Mouse (Mus musculus) granulocyte monocyte progenitor cell, adult 5-6 weeks (primary cell): ENCODE measurements around the gene Tsacc. TPM values are rescaled to one million over a fixed set of nuclear protein-coding genes. Genes with fewer than 3 reads are reported as not detected.
A peak's percentile ranks its signal among the peaks of the same experiment; 100 is the strongest.
"Not testable (repeated sequence)": the region's sequence is repeated elsewhere in the genome, so short reads cannot be mapped to it uniquely, and the experiment has no call there.

ENCODE experiments used
- ATAC-seq: replicated peaks from 2 replicates; pipeline ENCODE4 v1.8.0; 2016; ENCODE audit warnings: mild to moderate bottlenecking, moderate TSS enrichment, inconsistent platforms; ENCODE audit not compliant: poor library complexity, severe bottlenecking
- total RNA-seq, 2 experiments: library from RNA; stranded (forward) in 1 of 2; stranded (reverse) in 1 of 2; fragments of 200-712, 200-1000 nt in 1 of 2; fragments of >200 nt in 1 of 2; fragmentation: Nextera tagmentation in 1 of 2; gene quantifications; 2 replicates each; pipeline ENCODE4 v1.2.3; 2014 to 2017

Gene Tsacc
- total RNA-seq (2014; fragmentation: Nextera tagmentation) (13.8 and 19.0 TPM in 2 replicates), total RNA-seq (2017) (7.5 and 10.0 TPM in 2 replicates)

GRCm38 (mm10) chr3:88296561-88297318 lies at the start of gene Tsacc, which contains the start of gene Cct3:
TSS of gene Tsacc (minus strand) at chr3:88296999.
TSS of gene Cct3 (plus strand) at chr3:88297116.
- peak; percentile 85 for ATAC-seq

GRCm38 (mm10) chr3:88339006-88339405 lies 42.2 kb upstream of the Tsacc start:
- ATAC-seq: no peak

GRCm38 (mm10) chr3:88338316-88338715 lies 41.5 kb upstream of the Tsacc start:
- no peak for ATAC-seq

GRCm38 (mm10) chr3:88337367-88338020 lies 40.7 kb upstream of the Tsacc start:
- ATAC-seq: peak; percentile 58

- ATAC-seq: peak; percentile 73
Measured at GRCm38 (mm10) chr3:88336058-88337013, 39.5 kb upstream of the Tsacc start, which contains the start of the genes Tmem79 and Smg5. TSS of gene Tmem79 (minus strand) at chr3:88336148. TSS of gene Smg5 (plus strand) at chr3:88336260.

- ATAC-seq: peak; percentile 20; the same call in 1 of the 2 replicates
Measured at GRCm38 (mm10) chr3:88335436-88336053, 38.7 kb upstream of the Tsacc start.

- ATAC-seq: 0 out of 2 replicates have a peak, but pooled peaks have one; percentile 10
Measured at GRCm38 (mm10) chr3:88334902-88335435, 38.2 kb upstream of the Tsacc start.

- no peak for ATAC-seq
Measured at GRCm38 (mm10) chr3:88334029-88334658, 37.3 kb upstream of the Tsacc start.

GRCm38 (mm10) chr3:88331282-88331681 lies 34.5 kb upstream of the Tsacc start:
- ATAC-seq: 0 out of 2 replicates have a peak, but pooled peaks have one; percentile 36

- ATAC-seq: no peak
Measured at GRCm38 (mm10) chr3:88328956-88329355, 32.2 kb upstream of the Tsacc start.

GRCm38 (mm10) chr3:88324951-88325405 lies 28.2 kb upstream of the Tsacc start, which contains the start of gene Glmp:
TSS of gene Glmp (plus strand) at chr3:88325023.
- ATAC-seq: peak; percentile 81

GRCm38 (mm10) chr3:88299172-88299571 lies 2.4 kb upstream of the Tsacc start:
- ATAC-seq: no peak

GRCm38 (mm10) chr3:88297321-88297851 lies 587 bp upstream of the Tsacc start:
- ATAC-seq: peak; percentile 13

- ATAC-seq: no peak
Measured at GRCm38 (mm10) chr3:88296110-88296560, 664 bp downstream of the Tsacc start.

GRCm38 (mm10) chr3:88295272-88295671 lies 1.5 kb downstream of the Tsacc start:
- peak; percentile 5; the same call in 1 of the 2 replicates for ATAC-seq

GRCm38 (mm10) chr3:88291970-88292369 lies 4.8 kb downstream of the Tsacc start:
- no peak for ATAC-seq

GRCm38 (mm10) chr3:88288133-88288713 lies 8.6 kb downstream of the Tsacc start:
- not testable (repeated sequence) for ATAC-seq

- no peak for ATAC-seq
Measured at GRCm38 (mm10) chr3:88287110-88287509, 9.7 kb downstream of the Tsacc start, which contains the start of gene Gm38392. TSS of gene Gm38392 (minus strand) at chr3:88287210.
